Mouse (Mus musculus) common myeloid progenitor, adult 5-6 weeks (primary cell): ENCODE data around the gene Sltm. TPM values are rescaled to one million over a fixed set of nuclear protein-coding genes. Genes with fewer than 3 reads are reported as not detected.
A peak's percentile ranks its signal among the peaks of the same experiment; 100 is the strongest.
"Not testable (repeated sequence)": the region's sequence is repeated elsewhere in the genome, so short reads cannot be mapped to it uniquely, and the experiment has no call there.

Source experiments
- ATAC-seq: replicated peaks from 2 replicates; pipeline ENCODE4 v1.8.0; 2016; ENCODE audit warnings: low read depth, mild to moderate bottlenecking, moderate TSS enrichment, inconsistent platforms; ENCODE audit not compliant: poor library complexity, severe bottlenecking
- total RNA-seq: library from RNA; stranded (forward); fragments of 200-1000, 187-1606 nt; gene quantifications from 2 replicates; pipeline ENCODE4 v1.2.3, GENCODE M21; 2017

Gene Sltm
- total RNA-seq, 1 experiment from 2014 or later: 131 TPM

- ATAC-seq: no peak
Observed at GRCm38 (mm10) chr9:70548304-70548703, 5.8 kb downstream of the Sltm start.

- no peak for ATAC-seq
Observed at GRCm38 (mm10) chr9:70551524-70551923, 9.0 kb downstream of the Sltm start.

GRCm38 (mm10) chr9:70552233-70552632, 9.7 kb downstream of the Sltm start:
- not testable (repeated sequence) for ATAC-seq

GRCm38 (mm10) chr9:70555431-70555830, 12.9 kb downstream of the Sltm start:
- ATAC-seq: no peak

GRCm38 (mm10) chr9:70556796-70557195, 14.2 kb downstream of the Sltm start:
- no peak for ATAC-seq

GRCm38 (mm10) chr9:70562825-70563224, 20.3 kb downstream of the Sltm start:
- ATAC-seq: no peak

GRCm38 (mm10) chr9:70567651-70568050, 25.1 kb downstream of the Sltm start:
- ATAC-seq: no peak

GRCm38 (mm10) chr9:70570351-70570750, 27.8 kb downstream of the Sltm start:
- ATAC-seq: no peak

- ATAC-seq: no peak
Observed at GRCm38 (mm10) chr9:70578123-70578522, 35.6 kb downstream of the Sltm start.

- no peak for ATAC-seq
Observed at GRCm38 (mm10) chr9:70580956-70581355, 38.4 kb downstream of the Sltm start.

GRCm38 (mm10) chr9:70584641-70585040, 42.1 kb downstream of the Sltm start:
- no peak for ATAC-seq

- peak; percentile 94 for ATAC-seq
Observed at GRCm38 (mm10) chr9:70585172-70585571, 42.6 kb downstream of the Sltm start.

- no peak for ATAC-seq
Observed at GRCm38 (mm10) chr9:70587171-70587570, 44.6 kb downstream of the Sltm start.

GRCm38 (mm10) chr9:70590775-70591174, 48.2 kb downstream of the Sltm start:
- peak; percentile 84 for ATAC-seq

- peak; percentile 55 for ATAC-seq
Observed at GRCm38 (mm10) chr9:70591486-70591885, 48.9 kb downstream of the Sltm start.

GRCm38 (mm10) chr9:70598271-70598670, 55.7 kb downstream of the Sltm start:
- no peak for ATAC-seq

- ATAC-seq: no peak
Observed at GRCm38 (mm10) chr9:70602186-70602845, 59.8 kb downstream of the Sltm start.

- ATAC-seq: no peak
Observed at GRCm38 (mm10) chr9:70611026-70611673, 68.6 kb downstream of the Sltm start.

GRCm38 (mm10) chr9:70629711-70630110, 87.2 kb downstream of the Sltm start:
- no peak for ATAC-seq

- ATAC-seq: no peak
Observed at GRCm38 (mm10) chr9:70631665-70632064, 89.1 kb downstream of the Sltm start.

- ATAC-seq: no peak
Observed at GRCm38 (mm10) chr9:70636748-70637147, 94.2 kb downstream of the Sltm start.
